Mouse (Mus musculus) hematopoietic stem cell, adult 5-6 weeks (primary cell): ENCODE measurements at regions not wholly inside any gene's neighbourhood (a gene's known extent, or its start where the extent isn't known, plus 50 kb on each side); places are given as distances from the start of the nearest gene placed in this dataset.

Source experiments
- ATAC-seq, 2 experiments: fragments of 125-278 bp in 1 of 2; replicated peaks in 1 of 2; 2 replicates each; pipeline ENCODE4 v1.8.0; 2016 to 2017; ENCODE audit warnings: inconsistent platforms in 2 of 2, mild to moderate bottlenecking in 2 of 2, moderate number of reproducible peaks in 2 of 2, low read depth in 1 of 2, moderate TSS enrichment in 1 of 2; ENCODE audit not compliant: low FRiP score in 2 of 2, poor library complexity in 2 of 2, severe bottlenecking in 2 of 2, insufficient read depth in 1 of 2, low TSS enrichment in 1 of 2

DNA sequence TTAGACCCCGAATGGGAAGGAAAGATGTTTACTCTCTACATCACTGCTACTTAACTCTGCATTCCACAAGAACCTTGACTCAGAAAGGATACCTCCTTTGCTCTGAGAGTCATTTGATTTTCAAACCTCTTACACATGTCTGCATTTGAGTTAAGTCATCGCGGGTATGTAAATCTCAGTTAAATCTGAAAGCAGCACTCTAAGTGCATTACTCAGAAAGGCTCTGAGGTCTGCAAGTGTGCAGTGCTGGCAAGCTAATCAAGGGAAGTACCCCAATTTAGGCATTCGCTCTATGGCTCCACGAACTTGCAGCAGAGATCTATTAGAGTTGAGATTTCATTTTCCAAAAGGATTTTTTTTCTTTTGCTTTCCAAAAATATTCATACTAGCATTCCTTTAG, 538.2 kb downstream of the Nfib start:
- no peak for ATAC-seq

DNA sequence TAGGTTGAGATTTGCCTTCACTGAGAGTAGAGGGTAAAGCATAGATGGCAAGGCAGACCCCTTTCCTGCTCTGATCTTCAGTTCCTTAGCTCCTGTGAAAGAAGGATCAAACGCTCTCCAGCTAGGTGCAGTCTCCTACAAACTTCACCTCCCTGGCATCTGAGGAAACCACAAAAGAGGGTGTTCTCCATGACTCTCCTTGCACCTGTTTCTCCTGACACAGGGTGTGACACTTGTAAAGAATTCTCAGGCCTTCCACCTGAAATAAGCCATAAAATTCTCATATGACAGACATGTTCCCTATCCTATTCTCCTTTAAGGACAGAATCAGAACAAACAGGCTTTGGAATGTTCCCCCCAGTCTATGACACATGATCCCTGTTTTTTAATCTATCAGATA, 538.7 kb downstream of the Nfib start:
- ATAC-seq = no peak

DNA sequence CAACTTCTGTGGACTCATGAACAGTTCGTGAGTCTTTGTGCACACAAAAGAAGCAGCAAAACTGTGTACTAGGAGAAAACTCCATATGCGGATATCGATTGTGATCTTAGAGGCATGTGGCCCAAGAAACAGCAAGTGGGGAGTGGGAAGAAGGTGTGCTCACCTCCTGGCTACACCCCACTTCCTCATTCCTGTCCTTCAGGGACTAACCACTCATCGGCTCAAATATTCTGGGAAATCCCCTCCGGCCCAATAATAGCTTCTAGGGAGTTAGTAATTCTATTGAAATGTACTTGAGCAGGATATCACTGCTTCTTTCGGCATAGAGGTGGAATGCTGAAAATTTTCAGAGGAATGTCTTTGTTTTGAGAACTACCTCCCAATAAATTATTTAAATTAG, 539.5 kb downstream of the Nfib start:
- no peak for ATAC-seq

DNA sequence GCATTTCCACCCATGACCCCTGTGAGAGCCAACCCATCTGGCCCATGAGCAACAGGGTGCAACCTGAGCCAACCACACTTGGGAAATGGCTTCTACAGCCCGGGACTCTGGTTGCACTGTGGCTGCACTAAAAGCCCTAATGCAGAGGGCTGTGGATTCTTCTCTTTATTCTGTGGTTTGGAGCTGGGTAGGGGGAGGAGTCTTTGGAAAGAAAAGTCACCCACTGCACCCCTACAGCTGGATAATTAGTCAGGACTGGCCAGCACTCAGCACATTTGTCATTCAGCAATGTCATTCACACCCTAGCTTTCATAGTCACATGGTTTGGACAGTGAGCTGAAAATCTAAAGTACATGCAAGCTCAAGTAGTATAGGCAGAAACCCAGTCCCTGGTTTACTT, 541.5 kb downstream of the Nfib start:
- peak in 1 of 2 experiments; percentile 25; a peak in 1 of 4 replicates for ATAC-seq

DNA sequence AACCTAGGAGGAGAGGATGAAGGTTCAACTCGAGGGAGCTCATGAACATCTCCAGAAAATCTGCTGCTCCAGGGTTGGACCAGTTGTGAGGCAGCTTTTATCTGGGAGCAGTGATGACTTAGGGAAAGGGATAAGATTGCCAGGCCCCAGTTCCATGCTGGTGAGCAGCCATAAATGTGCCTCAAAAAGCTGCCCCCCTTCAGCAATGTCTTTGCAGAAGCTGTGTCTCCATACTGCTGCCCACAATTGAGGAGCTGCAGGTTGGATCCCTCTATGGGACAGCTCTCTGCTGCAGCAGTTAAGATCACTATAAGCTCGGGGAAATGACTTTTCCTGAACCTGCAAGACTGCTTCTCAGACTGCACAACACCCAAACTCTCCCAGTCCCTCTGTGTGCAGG, 543.7 kb downstream of the Nfib start:
- no peak for ATAC-seq

DNA sequence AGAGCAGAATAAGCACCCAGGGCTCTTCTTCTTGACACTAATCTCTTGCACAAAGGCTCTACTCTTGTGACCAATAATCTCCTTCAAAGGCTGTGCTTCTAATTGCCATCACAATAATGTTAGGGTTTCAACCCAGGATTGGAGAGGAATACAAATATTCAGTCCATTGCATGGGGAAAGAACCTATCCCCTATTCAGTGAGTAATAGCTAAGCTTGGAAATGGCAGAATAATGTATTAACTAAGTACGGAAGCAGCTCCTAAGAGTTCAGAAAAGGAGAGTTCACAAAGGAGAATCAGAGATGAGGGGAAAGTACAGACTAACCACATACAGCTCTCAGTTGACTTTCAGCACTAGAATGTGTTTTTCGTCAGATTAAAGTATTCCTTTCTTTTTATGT, 544.3 kb downstream of the Nfib start:
- ATAC-seq = no peak

DNA sequence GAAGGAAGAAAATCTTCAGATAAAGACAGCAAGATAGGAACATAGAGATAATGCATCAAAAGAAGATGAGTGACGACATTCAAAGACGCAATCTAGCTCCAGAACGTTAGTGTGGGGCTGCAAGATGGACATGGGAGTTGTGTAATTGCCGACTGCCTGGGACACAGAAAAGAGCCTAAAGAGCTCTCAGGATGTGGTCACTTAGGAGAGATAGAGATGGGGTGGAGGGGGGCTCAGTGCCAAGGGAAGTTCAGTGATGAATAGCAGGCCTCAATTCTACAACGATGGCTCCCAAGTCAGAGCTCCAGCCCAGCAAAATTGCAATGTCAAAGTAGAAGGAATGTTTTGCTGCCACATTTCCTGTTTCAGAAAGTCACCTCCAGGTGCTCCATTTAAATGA, 545.3 kb downstream of the Nfib start:
- ATAC-seq = no peak

DNA sequence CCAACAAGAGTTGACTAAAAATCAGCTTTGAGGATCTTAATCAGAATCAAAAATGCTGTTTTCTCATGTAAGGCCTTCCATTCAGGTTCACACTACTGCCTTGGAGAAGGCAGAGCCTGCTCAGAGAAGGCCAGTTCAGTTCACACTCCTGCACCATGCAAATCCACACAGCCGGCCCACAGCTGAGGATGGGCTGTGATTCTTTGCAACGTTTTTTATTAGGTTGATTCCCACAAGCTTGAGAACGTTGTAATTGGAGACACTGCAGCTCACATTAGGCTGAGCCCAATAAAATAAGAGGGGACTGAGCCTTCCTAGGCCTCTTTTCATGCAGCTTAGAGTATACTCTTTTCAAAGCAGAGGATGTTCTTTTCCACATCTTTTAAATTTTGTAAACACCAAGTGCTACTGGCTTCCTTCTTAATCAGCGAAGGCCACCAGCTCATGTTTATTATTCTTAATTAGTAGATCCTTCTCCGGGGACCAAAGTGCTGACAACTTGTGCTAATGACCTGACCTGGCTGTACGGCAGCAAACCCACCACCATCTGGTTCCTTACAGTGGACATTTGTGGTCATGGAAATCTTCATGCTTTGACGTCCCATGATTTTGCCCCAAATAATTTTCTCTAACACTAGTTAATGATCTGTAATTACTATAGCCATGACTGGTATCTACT, 549.8 kb downstream of the Nfib start:
- ATAC-seq = no peak

DNA sequence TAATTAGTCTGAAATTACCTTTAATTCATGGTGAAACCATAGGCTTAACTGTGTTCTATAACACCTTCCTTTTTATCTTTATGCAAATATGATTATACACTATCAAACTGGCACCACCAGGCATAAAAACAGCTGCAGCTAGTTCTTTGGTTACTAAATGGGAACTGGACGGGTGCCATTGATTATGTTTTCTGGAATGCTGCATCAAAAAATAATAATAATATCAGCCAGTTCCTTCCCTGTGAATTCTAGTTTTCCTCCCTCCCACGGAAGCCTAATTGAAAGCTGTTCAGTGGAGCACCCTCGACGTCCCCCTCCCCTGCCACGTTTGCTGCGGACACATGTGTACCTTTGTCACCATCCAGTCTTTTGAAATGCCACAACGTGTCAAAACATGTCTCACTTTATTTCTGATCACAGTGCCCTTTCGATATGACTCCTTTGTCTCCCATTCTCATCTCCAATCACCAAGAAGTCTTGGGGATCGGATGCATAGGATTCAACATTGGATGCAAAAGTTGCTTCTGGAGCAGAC, 551.5 kb downstream of the Nfib start:
- ATAC-seq = no peak

DNA sequence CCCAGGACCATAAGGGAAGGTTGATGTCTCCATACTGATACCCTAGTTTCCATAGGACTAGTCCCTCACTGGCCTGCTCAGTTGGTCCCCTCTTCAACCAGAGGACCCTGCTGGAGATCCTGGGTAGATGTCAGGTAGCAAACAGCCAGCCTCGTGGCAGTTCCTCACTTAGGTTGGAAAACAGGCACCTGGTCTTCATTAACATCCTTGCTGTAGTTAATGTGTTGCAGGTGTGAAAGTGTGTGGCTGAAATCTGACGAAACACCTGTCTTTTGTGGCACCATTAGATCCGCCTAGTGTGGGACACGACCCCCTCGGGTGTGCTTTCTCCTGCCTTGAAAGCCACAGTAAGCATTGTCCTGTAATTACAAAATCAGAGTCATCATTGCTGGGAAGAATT, 551.9 kb downstream of the Nfib start:
- no peak for ATAC-seq

DNA sequence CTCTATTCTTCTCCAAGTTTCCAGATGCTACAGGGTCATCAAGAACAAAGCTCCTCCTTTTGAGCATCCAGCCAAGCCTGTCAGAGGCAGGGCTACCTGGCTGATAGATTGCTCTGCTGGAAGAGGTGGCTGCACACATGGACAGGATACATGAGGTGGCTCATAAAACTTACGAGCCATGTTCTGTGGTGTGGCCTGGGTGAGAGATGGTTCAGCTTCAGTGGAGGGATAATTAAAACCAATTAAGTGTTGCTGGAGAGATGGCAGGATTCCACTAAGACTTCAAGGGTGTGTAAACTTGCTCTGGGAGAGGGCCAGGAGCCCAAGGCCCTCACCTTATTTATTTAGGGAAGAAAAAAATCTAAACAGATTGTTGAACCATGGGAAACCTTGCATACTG, 555.6 kb downstream of the Nfib start:
- ATAC-seq = no peak

DNA sequence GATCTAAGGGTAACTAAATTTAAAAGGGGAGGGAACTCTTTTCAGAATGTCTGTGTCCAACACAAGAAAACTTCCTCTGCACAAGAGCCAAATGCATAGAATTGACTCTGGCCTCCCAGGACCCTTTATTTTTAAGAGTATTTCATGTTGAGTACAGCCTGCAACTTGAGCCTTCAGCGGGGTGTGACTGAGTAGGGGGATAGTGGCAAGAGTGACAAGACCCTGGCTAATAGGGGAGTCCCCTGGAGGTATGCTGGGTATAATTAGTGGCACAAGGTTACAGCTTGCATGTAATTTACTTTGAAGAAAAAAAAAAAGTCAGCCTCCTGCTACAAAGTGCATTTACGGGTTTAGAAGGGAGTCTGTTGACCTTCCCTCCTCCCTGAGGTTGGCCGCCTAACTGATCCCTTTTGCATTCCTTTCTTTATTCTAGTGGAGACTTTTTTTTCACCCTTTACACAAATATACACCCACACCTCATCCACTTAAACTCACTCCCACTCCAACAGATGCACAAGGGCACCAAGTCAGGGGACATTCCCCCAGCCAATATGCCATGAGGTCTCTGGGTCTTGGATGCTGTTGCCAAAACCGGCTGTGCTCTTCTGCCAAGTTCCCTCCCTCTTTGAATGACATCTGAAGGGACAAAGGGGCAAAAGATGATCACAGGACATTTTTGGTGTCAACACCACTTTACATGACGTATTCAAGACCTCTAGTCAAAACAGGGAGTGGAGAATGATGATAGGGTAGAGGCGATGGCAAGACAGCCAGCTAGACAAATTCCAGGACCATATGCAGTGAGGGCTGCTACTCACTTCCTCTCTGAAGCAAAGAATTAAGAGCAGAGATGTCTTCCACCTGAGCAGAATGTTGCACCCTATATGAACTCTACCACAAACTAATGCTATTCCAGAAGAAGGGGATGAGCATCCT, 557.2 kb downstream of the Nfib start:
- ATAC-seq = no peak

DNA sequence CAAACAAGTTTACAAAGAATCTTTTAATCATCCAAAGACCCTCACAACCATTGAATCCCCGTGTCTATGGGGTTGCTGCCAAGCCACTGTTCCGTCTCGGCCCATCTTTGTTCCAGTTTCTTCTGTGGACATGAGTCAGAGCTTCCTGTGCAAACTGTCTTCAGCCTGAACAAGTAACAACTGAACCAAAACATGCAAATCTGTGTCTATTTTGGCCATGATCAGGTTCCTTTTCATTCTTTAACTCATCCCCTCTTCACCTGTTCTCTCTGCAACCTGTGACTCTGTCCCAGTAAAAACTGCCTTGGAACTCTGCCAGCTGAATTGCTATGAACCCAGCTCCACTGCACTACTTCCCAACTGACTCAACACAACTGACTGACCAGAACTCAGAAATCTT, 563.2 kb downstream of the Nfib start:
- ATAC-seq = no peak

DNA sequence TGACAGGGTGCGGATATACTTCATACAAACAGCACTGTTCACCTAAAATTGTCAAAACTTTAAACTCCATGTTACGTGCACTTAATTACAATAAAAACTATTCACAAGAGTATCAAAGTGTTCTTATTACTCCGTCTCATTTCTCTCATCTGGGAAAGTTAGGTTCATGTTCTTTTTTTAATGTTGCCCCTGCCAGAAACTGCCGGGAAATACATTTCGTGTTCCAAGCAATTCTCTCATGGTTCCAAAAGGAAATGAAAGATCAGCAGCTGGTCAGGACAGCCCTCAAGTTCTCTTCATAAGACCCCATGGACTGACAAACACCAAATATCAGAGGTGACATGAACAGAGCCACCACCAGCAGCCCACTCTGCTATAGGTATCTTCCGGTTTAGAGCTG, 565.7 kb downstream of the Nfib start:
- no peak for ATAC-seq

DNA sequence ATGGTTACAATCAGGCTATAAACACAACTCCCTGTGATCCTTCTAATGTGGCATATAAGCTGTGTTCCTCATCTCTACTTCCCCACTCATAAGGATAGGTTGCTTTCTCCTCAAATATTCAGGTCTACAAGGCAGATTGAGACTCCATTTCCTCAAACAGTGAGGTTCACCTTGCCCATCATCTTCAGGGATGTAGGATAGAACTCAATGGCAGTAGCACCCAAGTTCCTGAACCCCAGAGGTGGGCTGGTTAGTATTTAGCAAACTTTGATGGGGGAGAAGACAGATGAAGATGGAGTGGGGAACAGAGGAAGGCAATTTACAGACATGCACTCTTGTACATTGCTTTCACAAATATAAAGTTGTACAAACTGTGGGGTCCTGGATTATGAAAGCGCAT, 566.5 kb downstream of the Nfib start:
- ATAC-seq = no peak

DNA sequence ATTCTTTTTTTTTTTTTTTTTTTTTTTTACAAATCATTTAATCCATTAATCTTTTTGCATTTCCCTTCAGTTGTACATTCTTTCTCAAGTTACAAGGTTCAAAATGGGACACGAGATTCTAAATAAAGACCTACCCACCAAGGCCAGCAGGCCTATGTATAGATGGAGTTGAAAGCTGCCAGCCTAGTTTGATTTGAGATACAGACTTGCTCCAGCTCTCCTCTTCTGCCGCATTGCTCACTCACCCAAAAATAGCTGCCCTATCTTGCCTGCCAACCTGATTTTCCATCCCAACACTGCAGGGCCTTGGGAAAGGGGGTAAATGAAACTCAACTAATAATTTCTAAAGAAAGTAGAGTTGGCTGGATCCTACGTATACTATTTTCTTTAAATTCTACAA, 572.7 kb downstream of the Nfib start:
- ATAC-seq = no peak

DNA sequence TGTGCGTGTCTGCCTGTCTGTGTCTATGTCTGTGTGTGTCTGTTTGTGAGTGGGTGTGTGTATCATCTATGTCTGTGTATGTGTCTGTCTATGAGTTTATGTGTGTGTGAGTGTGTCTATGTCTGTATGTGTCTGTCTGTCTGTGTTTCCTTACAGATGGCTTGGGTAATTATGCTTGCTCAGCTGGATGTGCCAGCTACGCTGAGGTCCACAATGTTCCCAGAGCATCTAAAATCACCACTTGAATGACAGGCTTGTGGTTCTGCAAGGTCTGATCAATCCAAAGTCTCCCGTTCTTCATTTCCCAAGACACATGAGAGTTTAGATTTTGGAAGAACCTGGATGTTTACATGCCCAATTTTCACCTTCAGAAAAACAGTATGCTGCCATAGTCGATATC, 573.2 kb downstream of the Nfib start:
- no peak for ATAC-seq

DNA sequence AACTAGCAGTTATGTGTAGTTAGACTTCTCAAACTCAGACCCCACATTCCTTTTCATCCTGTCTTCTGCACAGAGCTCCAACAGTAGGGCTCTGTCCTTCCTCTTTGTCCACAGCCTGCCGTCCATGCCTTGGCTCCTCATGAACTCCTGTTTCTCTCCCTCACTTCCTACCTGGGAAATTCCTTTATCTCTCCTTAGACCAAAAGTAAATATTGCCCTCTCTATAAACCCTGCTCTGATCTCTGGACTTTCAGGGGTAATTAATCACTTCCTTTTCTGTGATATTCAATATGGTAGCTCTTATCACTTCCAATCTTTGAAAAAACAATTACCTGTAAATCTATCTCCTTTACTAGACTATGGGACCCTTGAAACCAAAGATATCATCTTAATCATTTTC, 576.1 kb downstream of the Nfib start:
- no peak for ATAC-seq

DNA sequence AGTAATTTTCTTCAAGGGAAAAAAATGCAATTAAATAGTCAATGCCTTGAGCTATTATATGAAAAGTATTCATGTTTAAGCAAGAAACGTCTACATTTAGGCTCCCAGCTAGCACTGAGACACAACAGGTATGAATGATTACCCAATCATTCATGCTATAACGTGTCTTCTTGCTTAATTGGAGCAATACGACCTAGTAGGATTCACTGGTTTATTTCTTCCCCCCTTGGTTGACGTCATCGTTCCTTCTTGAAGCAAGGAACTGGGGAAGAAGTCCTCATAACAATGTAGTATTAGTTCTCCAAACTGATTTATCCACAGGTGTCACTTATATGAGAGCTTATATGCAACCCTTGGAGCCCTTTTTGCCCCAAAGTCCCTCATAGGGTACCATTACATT, 581.8 kb downstream of the Nfib start:
- ATAC-seq = no peak
